Mouse (Mus musculus): ENCODE results near the gene Lct. TPM values are rescaled to one million over a fixed set of nuclear protein-coding genes. Genes with fewer than 3 reads are reported as not detected.
"Not testable (repeated sequence)": the region's sequence is repeated elsewhere in the genome, so short reads cannot be mapped to it uniquely, and the experiment has no call there.

The Lct gene
- polyA plus RNA-seq, 1 experiment: 0.01 TPM

DNA sequence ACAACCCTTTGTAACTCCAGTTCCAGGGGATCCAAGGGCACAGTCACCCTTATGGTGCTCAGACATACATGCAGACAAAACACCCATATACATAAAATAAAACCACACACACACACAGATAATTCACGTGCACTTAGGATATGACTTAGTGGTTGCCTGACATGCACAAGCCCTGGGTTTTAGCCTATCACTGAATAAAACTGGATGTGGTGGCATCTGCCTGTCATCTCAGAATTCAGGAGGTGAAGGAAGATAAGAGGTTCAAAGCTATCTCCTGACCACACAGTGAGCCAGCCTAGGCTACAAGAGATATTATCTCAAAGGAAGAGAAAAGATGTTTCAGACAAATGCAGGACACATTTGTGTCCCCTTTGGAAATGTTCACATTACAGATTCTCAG is 953 bp downstream of the Lct start:
- H3K27me3 ChIP-seq (ENCODE audit: control insufficient read depth, insufficient read depth, insufficient read length): no peaks in the 10 kb centered on the region
- peaks cover 6% of the 10 kb centered on the region for H3K36me3 ChIP-seq (ENCODE audit: control insufficient read depth, insufficient read depth)

DNA sequence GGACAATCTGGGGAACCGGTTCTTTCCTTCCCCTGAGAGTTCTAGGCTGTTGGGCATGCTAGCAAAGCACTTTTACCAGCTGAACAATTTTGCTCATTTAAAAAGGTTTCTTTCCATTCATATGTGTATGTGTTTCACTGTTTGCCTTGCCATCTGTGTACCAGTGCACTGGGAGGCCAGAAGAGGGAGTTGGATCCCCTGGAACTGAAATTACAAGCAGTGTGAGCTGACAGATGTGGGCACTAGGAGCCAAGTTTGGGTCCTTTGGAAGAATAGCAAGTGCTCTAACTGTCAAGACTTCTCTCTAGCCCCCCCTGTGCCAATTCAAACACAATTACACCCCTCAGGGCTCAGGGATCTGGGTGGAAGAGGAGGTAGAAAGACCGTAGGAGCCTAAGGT is 3.3 kb downstream of the Lct start:
- Histone ChIP-seq H3K36me3 (ENCODE audit: control insufficient read depth, insufficient read depth) (no peaks in the 10 kb centered on the region), H3K4me2 (ENCODE audit: low read depth) (no peak overlapping the region), H3ac (ENCODE audit: control insufficient read depth, insufficient read length) (no peak overlapping the region), H3K27me3 (ENCODE audit: control insufficient read depth, insufficient read depth, insufficient read length) (no peaks in the 10 kb centered on the region), H3K4me3 (no peak overlapping the region), H3K79me2 (ENCODE audit: control insufficient read depth, insufficient read depth) (no peaks in the 10 kb centered on the region)
- TF ChIP-seq TCF3 (IDR thresholded peaks at IDR 0.05; ENCODE audit: insufficient read length, low read depth): no peak

More for the DNA sequence above, 953 bp downstream of the Lct start:
- H3K4me3 ChIP-seq: no peak overlapping the region
- TF ChIP-seq CEBPB (IDR thresholded peaks at IDR 0.05; ENCODE audit: insufficient read depth, poor library complexity, severe bottlenecking): no peak
- TF ChIP-seq TCF12 (IDR thresholded peaks at IDR 0.05; ENCODE audit: insufficient read depth, poor library complexity, severe bottlenecking): no peak
- no peak for TF ChIP-seq USF1 (IDR thresholded peaks at IDR 0.05; ENCODE audit: low read depth)
- no peak for TF ChIP-seq TCF3 (IDR thresholded peaks at IDR 0.05; ENCODE audit: insufficient read length, low read depth)
- H3K4me2 ChIP-seq (ENCODE audit: low read depth): no peak overlapping the region
- H3ac ChIP-seq (ENCODE audit: control insufficient read depth, insufficient read length): no peak overlapping the region
- no peaks in the 10 kb centered on the region for H3K79me2 ChIP-seq (ENCODE audit: control insufficient read depth, insufficient read depth)

DNA sequence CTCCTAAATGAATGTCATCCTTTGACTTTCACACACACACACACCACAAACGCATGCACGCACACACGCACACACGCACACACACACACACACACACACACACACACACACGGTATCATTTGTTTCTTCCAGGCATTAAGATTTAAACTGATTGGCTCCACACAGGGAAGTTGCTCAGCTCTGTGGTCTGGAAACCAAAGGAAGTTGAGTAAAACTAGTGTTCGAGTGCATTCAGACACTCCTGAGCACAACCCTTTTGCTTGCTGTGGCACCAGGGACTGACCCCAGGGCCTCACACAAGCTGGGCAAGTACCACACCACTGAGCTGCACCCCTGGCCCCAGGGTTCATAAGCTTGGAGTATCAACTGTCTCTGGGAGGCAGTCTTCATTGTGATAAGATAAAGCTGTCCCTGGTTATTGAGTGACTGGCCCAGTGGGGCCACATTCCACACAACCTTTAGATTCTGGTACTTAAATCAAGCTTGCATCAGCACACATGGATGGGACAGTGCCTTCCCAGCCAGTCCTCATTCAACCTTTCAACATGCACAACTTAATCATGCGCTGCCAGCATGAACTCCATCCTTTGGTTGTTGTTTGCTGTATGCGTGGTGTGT is 5.0 kb downstream of the Lct start:
- no peak overlapping the region for H3K4me3 ChIP-seq
- H3K79me2 ChIP-seq (ENCODE audit: control insufficient read depth, insufficient read depth): no peaks in the 10 kb centered on the region
- H3ac ChIP-seq (ENCODE audit: control insufficient read depth, insufficient read length): no peak overlapping the region
- no peak overlapping the region for H3K4me2 ChIP-seq (ENCODE audit: low read depth)
- no peaks in the 10 kb centered on the region for H3K27me3 ChIP-seq (ENCODE audit: control insufficient read depth, insufficient read depth, insufficient read length)
- TF ChIP-seq E2F4 (IDR thresholded peaks at IDR 0.05; ENCODE audit: insufficient read depth): no peak
- no peak for TF ChIP-seq SRF (IDR thresholded peaks at IDR 0.05; ENCODE audit: control insufficient read depth, insufficient read length, low read depth)
- TF ChIP-seq MYOD1 (IDR thresholded peaks at IDR 0.05; ENCODE audit: control insufficient read depth in 1 of 3, insufficient read length in 2 of 3, low read depth in 2 of 3): no peak
- no peak for TF ChIP-seq REST (IDR thresholded peaks at IDR 0.05; ENCODE audit: insufficient read depth, insufficient read length)
- no peak for TF ChIP-seq MAX (IDR thresholded peaks at IDR 0.05; ENCODE audit: low read depth)
- TF ChIP-seq USF1 (IDR thresholded peaks at IDR 0.05; ENCODE audit: low read depth): no peak
- no peak for TF ChIP-seq POLR2AphosphoS2 (IDR thresholded peaks at IDR 0.05; ENCODE audit: insufficient read length, low read depth)
- TF ChIP-seq CEBPB (IDR thresholded peaks at IDR 0.05; ENCODE audit: insufficient read depth, poor library complexity, severe bottlenecking): no peak
- TF ChIP-seq TCF3 (IDR thresholded peaks at IDR 0.05; ENCODE audit: insufficient read length, low read depth): no peak
- no peak for TF ChIP-seq MYOG (IDR thresholded peaks at IDR 0.05; ENCODE audit: control insufficient read depth in 1 of 3, insufficient read depth in 1 of 3, insufficient read length in 2 of 3, low read depth in 2 of 3)
- no peak for TF ChIP-seq POLR2A (IDR thresholded peaks at IDR 0.05; ENCODE audit: insufficient read length, low read depth)
- TF ChIP-seq TCF12 (IDR thresholded peaks at IDR 0.05; ENCODE audit: insufficient read depth, poor library complexity, severe bottlenecking): no peak
- no peaks in the 10 kb centered on the region for H3K36me3 ChIP-seq (ENCODE audit: control insufficient read depth, insufficient read depth)

DNA sequence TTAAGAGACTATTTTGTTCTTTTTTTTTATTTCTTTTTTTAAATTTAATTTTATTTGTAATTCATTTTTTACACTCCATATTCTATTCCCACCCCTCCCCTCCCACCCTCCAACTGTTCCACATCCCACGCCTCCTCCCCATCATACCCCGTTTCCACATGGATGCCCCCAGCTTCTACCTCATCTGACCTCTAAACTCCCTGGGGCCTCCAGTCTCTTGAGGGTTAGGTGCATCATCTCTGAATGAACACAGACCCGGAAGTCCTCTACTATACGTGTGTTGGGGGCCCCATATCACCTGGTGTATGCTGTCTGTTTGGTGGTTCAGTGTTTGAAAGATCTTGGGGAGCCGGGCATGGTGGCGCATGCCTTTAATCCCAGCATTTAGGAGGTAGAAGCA is 8.9 kb downstream of the Lct start:
- H3ac ChIP-seq (ENCODE audit: control insufficient read depth, insufficient read length); H3K79me2 ChIP-seq (ENCODE audit: control insufficient read depth, insufficient read depth); H3K4me3 ChIP-seq: not testable (repeated sequence)

DNA sequence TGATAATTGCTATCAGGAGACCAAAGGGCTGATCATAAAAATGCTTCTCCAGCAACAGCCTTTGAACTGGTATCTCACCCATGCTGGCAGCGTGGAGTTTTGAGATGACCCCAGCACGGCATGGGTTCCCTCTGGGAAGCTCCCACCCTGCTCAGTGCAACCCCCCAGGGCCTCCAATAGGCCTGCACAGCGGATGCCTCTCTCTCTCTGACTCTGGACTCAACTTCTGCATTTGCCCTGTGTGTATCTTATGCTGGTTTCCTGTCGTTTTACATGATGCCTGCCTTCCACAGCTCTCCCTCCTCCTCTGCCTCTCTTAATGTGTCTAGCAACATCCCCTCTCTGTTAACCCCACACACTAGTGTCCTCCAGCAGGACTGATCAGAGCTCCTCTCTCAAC is 13.5 kb downstream of the Lct start:
- H3ac ChIP-seq (ENCODE audit: control insufficient read depth, insufficient read length): no peak overlapping the region
- no peak overlapping the region for H3K4me2 ChIP-seq (ENCODE audit: low read depth)
- TF ChIP-seq TCF12 (IDR thresholded peaks at IDR 0.05; ENCODE audit: insufficient read depth, poor library complexity, severe bottlenecking) (no peak), USF1 (IDR thresholded peaks at IDR 0.05; ENCODE audit: low read depth) (no peak), POLR2AphosphoS2 (IDR thresholded peaks at IDR 0.05; ENCODE audit: insufficient read length, low read depth) (no peak), MYOD1 (IDR thresholded peaks at IDR 0.05; ENCODE audit: control insufficient read depth in 1 of 3, insufficient read length in 2 of 3, low read depth in 2 of 3) (no peak), MYOG (IDR thresholded peaks at IDR 0.05; ENCODE audit: control insufficient read depth in 1 of 3, insufficient read depth in 1 of 3, insufficient read length in 2 of 3, low read depth in 2 of 3) (no peak), POLR2A (IDR thresholded peaks at IDR 0.05; ENCODE audit: insufficient read length, low read depth) (no peak)
- no peaks in the 10 kb centered on the region for H3K27me3 ChIP-seq (ENCODE audit: control insufficient read depth, insufficient read depth, insufficient read length)
- H3K79me2 ChIP-seq (ENCODE audit: control insufficient read depth, insufficient read depth): no peaks in the 10 kb centered on the region
- H3K4me3 ChIP-seq: no peak overlapping the region
- H3K36me3 ChIP-seq (ENCODE audit: control insufficient read depth, insufficient read depth): no peaks in the 10 kb centered on the region

More for the DNA sequence above, 8.9 kb downstream of the Lct start:
- not testable (repeated sequence) for H3K27me3 ChIP-seq (ENCODE audit: control insufficient read depth, insufficient read depth, insufficient read length); H3K36me3 ChIP-seq (ENCODE audit: control insufficient read depth, insufficient read depth); H3K4me2 ChIP-seq (ENCODE audit: low read depth)

DNA sequence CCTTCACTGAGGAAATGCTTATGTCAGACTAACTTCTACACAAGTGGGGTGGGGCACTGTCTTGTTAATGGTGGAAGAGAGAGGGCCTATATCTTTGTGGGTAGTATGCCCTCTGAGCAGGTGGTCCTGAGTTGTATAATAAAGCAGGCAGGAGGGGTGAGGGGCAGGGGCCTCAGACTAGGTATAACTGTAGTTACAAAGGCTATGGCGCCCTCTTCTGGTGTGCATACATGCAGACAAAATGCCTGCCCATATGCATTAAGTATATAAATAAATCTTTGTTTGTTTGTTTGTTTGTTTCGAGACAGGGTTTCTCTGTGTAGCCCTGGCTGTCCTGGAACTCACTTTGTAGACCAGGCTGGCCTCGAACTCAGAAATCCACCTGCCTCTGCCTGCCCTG is 19.1 kb downstream of the Lct start:
- TF ChIP-seq MYOD1 (IDR thresholded peaks at IDR 0.05; ENCODE audit: control insufficient read depth in 1 of 3, insufficient read length in 2 of 3, low read depth in 2 of 3) (no peak), TCF12 (IDR thresholded peaks at IDR 0.05; ENCODE audit: insufficient read depth, poor library complexity, severe bottlenecking) (no peak), TCF3 (IDR thresholded peaks at IDR 0.05; ENCODE audit: insufficient read length, low read depth) (no peak), POLR2A (IDR thresholded peaks at IDR 0.05; ENCODE audit: insufficient read length, low read depth) (no peak), USF1 (IDR thresholded peaks at IDR 0.05; ENCODE audit: low read depth) (no peak), POLR2AphosphoS2 (IDR thresholded peaks at IDR 0.05; ENCODE audit: insufficient read length, low read depth) (no peak), SRF (IDR thresholded peaks at IDR 0.05; ENCODE audit: control insufficient read depth, insufficient read length, low read depth) (no peak), MAX (IDR thresholded peaks at IDR 0.05; ENCODE audit: low read depth) (no peak), E2F4 (IDR thresholded peaks at IDR 0.05; ENCODE audit: insufficient read depth) (no peak), CEBPB (IDR thresholded peaks at IDR 0.05; ENCODE audit: insufficient read depth, poor library complexity, severe bottlenecking) (no peak), REST (IDR thresholded peaks at IDR 0.05; ENCODE audit: insufficient read depth, insufficient read length) (no peak), MYOG (IDR thresholded peaks at IDR 0.05; ENCODE audit: control insufficient read depth in 1 of 3, insufficient read depth in 1 of 3, insufficient read length in 2 of 3, low read depth in 2 of 3) (no peak)
- Histone ChIP-seq H3K36me3 (ENCODE audit: control insufficient read depth, insufficient read depth) (no peaks in the 10 kb centered on the region), H3K27me3 (ENCODE audit: control insufficient read depth, insufficient read depth, insufficient read length) (no peaks in the 10 kb centered on the region), H3K79me2 (ENCODE audit: control insufficient read depth, insufficient read depth) (no peaks in the 10 kb centered on the region), H3K4me2 (ENCODE audit: low read depth) (no peak overlapping the region), H3K4me3 (no peak overlapping the region), H3ac (ENCODE audit: control insufficient read depth, insufficient read length) (no peak overlapping the region)

Data from myocyte (in vitro differentiated cells).